Mouse (Mus musculus) mouse embryonic stem cell (cell line): ENCODE results near the gene Cx3cr1.

ENCODE experiments used
- in situ Hi-C, 2 experiments: fragments of 300-500 bp; cut with MboI; formaldehyde crosslinking; loops; 1 replicate in 1 of 2; 3 replicates in 1 of 2; pipeline ENCODE4 v1.14.3; 2019 to 2020; ENCODE audit warnings: low sequenced_read_pairs in 2 of 2, low pct_unique_long_range_greater_than_20kb in 1 of 2, mixed read lengths in 1 of 2; ENCODE audit not compliant: unreplicated experiment in 1 of 2

Gene Cx3cr1

DNA sequence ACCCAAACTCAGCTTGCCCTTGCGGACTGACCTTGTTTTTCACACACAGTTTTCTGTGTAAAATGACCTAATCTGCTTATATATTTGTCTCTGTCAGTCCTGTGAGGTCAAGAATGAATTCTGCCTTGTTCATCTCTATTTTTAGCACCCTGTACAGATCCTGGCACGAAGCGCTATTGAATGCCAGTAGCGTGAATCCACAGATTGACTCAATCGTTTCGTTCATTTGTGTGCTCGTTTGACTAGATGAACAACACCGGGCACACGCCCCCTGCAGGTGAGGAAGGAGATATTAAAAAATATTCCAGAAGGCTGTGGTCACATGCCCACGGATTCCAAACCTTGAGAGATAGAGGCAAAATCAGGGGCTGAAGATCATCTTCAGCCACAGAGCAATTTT, 58.1 kb downstream of the Cx3cr1 start:
- in situ Hi-C loops, result no loop called here

- in situ Hi-C loops, result no loop called here
Observed at GRCm38 (mm10) chr9:120010781-120011511, 58.7 kb downstream of the Cx3cr1 start.

- in situ Hi-C loops, result no loop called here
Observed at GRCm38 (mm10) chr9:120009871-120010270, 59.8 kb downstream of the Cx3cr1 start.

GRCm38 (mm10) chr9:120009226-120009841, 60.3 kb downstream of the Cx3cr1 start:
- in situ Hi-C loops, result no loop called here

GRCm38 (mm10) chr9:120007833-120008232, 61.8 kb downstream of the Cx3cr1 start:
- in situ Hi-C loops, result no loop called here

DNA sequence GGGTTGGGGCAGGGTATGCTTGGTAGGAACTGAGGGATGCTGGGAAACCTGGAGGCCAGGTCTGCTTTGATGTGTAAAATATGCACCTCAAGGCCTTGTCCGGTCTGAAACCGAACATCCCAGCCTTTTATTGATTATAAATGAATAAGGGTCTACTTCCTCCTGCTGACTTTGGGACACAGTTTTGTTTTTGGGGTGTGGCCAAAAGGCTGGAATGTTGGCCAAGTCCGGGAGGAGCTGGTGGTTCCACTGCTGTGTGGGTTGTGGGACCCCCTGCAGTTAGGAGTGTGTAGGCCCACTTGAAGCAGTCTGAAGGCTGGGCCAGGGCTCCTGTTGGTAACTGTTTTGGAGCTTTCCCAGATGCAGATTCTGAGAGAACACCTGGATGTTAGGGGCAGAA, 63.7 kb downstream of the Cx3cr1 start:
- in situ Hi-C loops, result no loop called here

GRCm38 (mm10) chr9:120002893-120003292, 66.8 kb downstream of the Cx3cr1 start:
- in situ Hi-C loops, result no loop called here

DNA sequence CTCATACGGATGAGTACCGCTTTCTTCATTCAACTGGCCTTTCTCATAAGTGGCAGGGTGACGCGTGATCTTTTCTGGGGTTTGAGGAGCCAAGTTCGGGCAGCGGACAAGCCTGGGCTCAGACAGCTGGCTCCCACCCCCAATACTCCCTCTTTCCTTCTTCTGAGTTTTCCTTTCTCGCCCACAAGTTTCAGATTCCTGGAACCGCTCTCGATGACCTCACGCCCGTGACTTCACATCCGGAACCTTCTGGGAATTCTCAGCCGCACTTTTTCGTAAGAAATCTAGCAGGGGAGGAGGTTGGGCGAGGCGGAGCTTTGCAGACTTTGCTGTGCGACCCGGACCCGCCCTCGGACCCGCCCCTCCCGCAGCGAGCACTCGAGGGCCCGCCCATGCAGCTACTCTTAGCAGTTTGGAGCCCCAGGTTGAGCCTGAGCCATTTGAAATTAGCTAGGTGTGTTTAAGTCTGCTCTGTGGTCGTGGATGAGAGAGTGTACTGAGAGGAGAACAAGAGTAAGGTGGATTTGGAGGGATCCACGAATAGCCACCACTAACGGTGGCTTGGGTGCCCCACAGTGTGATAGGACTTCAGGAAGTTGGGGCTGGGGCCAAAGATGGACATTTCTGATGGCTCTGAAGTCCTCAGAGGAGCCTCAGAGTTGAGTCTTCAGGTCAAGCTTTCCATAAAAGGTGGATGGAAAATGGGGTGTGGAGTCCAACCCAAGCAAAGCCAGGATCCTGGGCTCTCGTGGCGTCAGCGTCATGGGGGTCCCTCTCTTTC, 67.5 kb downstream of the Cx3cr1 start:
- in situ Hi-C loops, result no loop called here

DNA sequence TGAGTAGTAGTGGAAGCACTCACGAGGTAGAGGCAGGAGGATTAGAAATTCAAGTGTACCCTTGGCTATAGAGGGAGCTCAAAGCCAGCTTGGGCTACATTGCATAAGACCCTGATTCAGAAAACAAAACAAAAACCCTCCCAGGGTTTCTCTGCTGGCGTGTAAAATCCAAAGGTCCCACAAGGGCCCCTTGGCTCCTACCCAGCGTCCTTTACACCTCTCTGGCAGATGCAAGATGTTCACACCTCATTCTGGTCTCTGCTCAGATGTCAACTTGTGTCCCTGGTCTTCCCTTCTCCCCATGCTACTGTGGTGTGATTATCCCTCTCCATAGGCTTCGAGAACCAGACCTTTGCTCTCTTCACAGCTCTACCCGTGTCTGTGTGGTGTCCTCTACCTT, 68.9 kb downstream of the Cx3cr1 start:
- in situ Hi-C loops, result no loop called here

- in situ Hi-C loops, result no loop called here
Observed at GRCm38 (mm10) chr9:119999636-120000035, 70.0 kb downstream of the Cx3cr1 start.

DNA sequence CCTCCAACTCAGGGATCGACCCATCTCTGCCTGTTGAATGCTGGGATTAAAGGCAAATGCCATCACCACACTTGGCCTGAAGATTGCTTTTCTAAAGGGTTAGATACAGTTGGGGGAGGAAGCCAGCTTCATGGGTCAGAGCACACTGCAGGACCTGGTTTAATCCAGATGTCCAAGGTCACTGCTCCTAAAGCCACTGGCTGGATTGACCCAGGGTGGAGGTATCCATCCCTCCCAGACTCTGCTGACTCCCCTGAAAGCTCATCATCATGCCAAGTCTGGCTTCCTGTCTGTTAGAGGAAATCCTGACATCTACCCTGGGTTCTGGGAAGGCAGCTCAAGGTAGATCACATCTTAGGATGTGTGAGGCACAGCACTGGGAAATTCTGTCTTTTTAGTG, 70.9 kb downstream of the Cx3cr1 start:
- in situ Hi-C loops, result no loop called here

DNA sequence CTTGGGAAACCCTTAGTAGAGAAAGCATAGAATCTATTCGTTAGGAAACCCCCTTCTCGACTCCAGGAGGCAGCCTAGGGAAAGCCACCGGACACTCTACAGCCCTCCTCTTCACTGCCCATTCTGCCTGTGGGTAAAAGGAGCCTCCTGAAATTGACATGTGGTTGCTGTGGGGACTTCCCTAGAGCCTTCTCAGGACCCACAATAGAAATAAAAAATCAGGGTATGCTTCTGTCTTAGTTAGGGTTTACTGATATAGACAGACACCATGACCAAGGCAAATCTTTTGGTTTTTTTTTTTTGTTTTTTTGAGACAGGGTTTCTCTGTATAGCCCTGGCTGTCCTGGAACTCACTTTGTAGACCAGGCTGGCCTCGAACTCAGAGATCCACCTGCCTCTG, 73.6 kb downstream of the Cx3cr1 start:
- in situ Hi-C loops, result no loop called here

DNA sequence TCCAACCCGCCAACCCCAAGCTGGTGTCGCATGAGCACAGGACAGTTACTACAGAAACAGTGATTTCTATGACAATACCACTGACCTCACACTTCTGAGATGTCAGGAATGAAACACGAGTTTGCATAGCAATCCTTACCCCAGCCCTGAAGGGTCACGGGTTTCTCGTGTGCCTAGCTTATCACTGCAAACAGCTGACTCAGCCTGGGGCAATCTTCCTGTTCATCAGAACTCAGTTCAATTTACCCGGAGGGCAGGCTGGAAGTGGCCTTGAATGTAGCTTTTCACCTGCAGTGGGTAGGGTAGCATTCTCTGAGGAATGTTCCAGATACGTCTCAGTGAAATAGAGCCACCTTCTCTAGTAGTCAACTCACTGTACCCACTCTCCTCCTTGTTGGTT, 75.5 kb downstream of the Cx3cr1 start:
- in situ Hi-C loops, result no loop called here

DNA sequence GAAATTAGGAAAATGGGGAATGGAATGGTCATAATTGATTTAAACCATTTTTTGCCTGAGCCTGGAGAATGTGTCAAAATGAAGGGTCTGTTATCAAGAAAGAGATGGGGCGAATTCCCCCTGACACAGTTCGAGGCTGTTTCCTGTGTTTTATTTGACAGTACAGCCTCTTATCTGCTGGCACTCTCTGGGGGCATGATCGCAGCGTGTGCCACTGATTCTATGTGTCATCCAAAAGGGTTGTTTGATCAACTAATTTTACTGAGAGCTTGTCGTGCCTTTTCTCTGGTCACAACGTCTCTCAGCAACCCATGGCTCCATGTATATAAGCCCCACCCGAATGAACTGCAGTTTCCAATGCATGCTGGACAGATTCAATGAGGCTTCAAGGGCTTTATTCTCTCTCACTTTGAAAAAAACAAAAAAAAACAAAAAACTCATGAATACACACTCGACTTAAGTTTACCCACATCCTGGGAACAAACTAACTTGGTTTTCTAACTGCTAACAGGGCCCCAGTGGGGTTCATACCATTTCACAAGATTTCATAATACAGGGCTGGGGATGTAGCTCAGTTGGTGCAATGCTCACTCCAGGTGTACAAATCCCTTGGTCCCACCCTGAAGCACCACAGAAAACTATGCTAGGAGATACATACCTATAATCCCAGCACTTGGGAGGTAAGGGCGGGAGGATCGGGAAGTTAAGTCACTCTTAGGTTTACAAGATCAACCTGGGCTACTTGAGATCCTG, 76.4 kb downstream of the Cx3cr1 start:
- in situ Hi-C loops, result no loop called here

- in situ Hi-C loops, result no loop called here
Observed at GRCm38 (mm10) chr9:119991310-119991709, 78.4 kb downstream of the Cx3cr1 start.

DNA sequence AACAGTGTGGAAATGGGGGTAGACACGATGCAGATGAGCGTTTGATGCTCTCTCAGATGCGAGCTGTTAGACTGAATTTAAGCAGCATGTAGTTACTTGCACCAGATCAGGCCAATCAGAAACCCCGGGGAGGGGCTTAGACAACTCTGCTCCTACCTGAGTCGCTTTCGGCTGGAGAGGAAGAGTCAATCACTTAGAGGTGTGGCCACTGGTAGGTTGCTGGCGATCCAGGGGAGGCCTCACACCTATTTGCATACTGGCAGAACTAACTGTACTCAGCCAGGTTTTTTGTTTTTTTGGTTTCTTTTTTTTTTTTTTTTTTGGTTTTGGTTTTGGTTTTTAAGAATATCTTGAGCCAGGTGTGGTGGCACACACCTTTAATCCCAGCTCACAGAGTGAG, 81.4 kb downstream of the Cx3cr1 start:
- in situ Hi-C loops, result no loop called here

DNA sequence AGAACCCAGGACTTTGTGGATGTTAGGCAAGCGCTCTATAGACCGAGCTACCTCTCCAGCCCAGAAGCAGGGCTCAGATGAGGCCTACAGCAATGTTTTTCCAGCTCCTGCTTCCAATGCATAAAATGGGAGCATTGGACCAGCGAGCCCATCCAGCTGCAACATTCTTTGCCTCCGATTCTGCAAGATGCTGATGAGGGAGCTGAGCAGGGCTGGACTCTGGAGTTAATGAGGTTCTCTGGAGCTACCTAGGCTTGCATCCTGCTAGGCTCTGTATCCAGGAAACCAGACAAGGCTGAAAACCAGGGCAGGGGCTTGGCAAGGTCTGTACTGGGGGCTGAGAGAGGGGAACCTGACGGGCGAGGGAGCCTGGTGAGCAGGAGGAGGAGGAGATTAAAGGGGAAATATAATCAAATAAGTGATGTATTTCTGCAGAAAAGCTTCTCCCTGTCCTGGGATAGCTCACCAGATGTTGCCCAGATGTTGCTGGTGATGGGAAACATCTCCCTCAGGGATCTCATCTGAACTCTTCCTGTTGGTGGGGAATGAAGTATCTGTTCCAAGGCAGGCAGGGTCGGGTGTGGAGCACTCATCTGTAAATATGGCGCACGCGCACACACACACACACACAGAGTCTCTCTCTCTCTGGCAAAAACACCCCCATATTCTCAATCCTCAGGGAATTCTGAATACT, 83.7 kb downstream of the Cx3cr1 start:
- in situ Hi-C loops, result no loop called here

DNA sequence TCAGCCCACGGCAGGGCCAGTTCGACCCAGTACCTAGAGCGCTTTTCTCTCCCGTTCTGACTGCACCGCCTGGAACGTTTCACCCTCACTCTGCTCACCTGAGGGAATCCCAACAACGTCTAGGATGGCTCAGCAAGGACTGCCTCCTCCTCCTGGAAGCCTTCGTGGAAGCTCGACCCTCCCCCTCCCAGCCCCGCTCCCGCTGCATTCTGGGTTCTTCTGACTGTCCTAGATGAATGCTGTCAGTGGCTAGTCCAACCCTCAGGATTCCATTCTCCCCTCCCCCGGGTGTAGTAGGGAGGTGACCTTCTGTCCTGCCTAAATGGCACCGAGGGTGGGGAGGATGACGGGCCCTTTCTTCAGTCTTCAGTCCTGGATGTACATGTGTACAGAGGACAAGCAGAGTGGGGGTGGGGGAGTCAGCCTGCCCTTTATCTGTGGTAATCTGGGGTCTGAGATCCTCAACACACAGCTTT, 85.1 kb downstream of the Cx3cr1 start, which contains the start of gene Csrnp1:
Gene Csrnp1 (minus strand): TSS at position 123 of the 476 bp plus-strand sequence.
- in situ Hi-C loops, result no loop called here
